In the genomic region with DNA sequence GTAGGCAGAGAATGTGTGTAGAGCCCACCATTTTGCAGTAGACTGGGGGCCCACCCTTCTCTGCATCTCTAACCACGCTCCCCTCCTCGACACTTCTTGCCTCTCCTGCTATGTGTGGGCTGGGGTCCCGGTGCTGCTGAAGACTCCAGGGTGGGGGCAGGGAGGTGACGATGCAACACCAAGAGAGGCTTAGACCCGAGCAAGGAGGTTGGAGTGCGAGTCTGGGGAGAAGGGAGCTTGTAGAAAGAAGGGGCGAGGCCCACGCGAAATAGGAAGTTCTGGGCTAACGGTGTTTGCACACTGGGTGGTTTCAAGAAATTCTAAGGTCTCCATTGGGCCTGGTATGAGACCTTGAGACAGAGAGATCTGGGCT, we compare ENCODE assay signal across 8 mouse cellular contexts. TPM values are rescaled to one million over a fixed set of nuclear protein-coding genes. Genes with fewer than 3 reads are reported as not detected.
A peak's percentile ranks its signal among the peaks of the same experiment; 100 is the strongest.
DNase-seq lines count a peak whose midpoint lies in the region; ATAC-seq and TF ChIP-seq lines count a peak whose summit lies in the region.

No protein-coding gene starts in this region.

- DNase-seq in lung, adult 2 months = no peak
- no peak for DNase-seq in lung, postnatal 14 days
- no peak for DNase-seq in liver, adult 2 months (ENCODE audit: extremely low read depth, low read depth, low spot score)
- DNase-seq in ovary, postnatal 10 days (ENCODE audit: low spot score) = no peak
- no peak for DNase-seq in gastrocnemius, postnatal 25 days

- H3K79me2 ChIP-seq in liver, adult 2 months (ENCODE audit: control insufficient read depth, insufficient read depth, low read length) = peaks cover 22% of the 10 kb centered on the region; the same call in 1 of the 2 replicates

- peak overlapping the region; percentile 90 for H3K4me3 ChIP-seq in lung, adult 2 months (replicated peaks; ENCODE audit: extremely low read depth, low read depth, low read length)
- peak overlapping the region; percentile 93 for H3K4me3 ChIP-seq in bone marrow, adult 2 months (replicated peaks; ENCODE audit: control insufficient read depth, low read depth, low read length)
- H3K4me3 ChIP-seq in liver, adult 2 months (ENCODE audit: insufficient read depth, low read depth, low read length) = peak overlapping the region; percentile 78
- peak overlapping the region; percentile 79 for H3K4me3 ChIP-seq in neural tube, embryonic 13.5 days

- no peak for TF ChIP-seq POLR2A in lung, adult 2 months (IDR thresholded peaks at IDR 0.05; ENCODE audit: borderline replicate concordance, extremely low read depth, low read depth, low read length)
- TF ChIP-seq POLR2A in bone marrow, adult 2 months (IDR thresholded peaks at IDR 0.05; ENCODE audit: borderline replicate concordance, control insufficient read depth, low read depth, low read length) = no peak
- TF ChIP-seq POLR2A in liver, adult 2 months (IDR thresholded peaks at IDR 0.05; ENCODE audit: extremely low read depth, insufficient read depth, low read length) = no peak

- WGBS in lung, adult 2 months = 2% methylated on average over 10 of the region's 10 CpGs
- WGBS in bone marrow, adult 2 months = 0% methylated on average over 10 of the region's 10 CpGs
- WGBS in liver, adult 2 months = 12% methylated on average over 10 of the region's 10 CpGs
- WGBS in neural tube, embryonic 13.5 days = 0% methylated on average over 10 of the region's 10 CpGs

- ATAC-seq in granulocyte monocyte progenitor cell, adult 5-6 weeks (replicated peaks; ENCODE audit: poor library complexity, severe bottlenecking) = peak; percentile 14; the same call in 1 of the 2 replicates
- peak; percentile 44 for ATAC-seq in neural tube, embryonic 13.5 days (ENCODE audit: low read depth)

- no peaks in the 10 kb centered on the region for H3K36me3 ChIP-seq in liver, adult 2 months (ENCODE audit: control insufficient read depth, insufficient read depth, low read length)
- no peaks in the 10 kb centered on the region for H3K36me3 ChIP-seq in neural tube, embryonic 13.5 days

- H3K9ac ChIP-seq in liver, adult 2 months (ENCODE audit: low read depth, low read length) = peak overlapping the region; percentile 89
- H3K9ac ChIP-seq in neural tube, embryonic 13.5 days = peak overlapping the region; percentile 93

- no peaks in the 10 kb centered on the region for H3K9me3 ChIP-seq in neural tube, embryonic 13.5 days

- H3K4me1 ChIP-seq in lung, adult 2 months (ENCODE audit: control insufficient read depth, insufficient read depth, low read length) = peaks cover 24% of the 10 kb centered on the region
- no peaks in the 10 kb centered on the region; the same call in 1 of the 2 replicates for H3K4me1 ChIP-seq in bone marrow, adult 2 months (ENCODE audit: control insufficient read depth, insufficient read depth, low read length)
- peaks cover 23% of the 10 kb centered on the region for H3K4me1 ChIP-seq in liver, adult 2 months (ENCODE audit: control insufficient read depth, insufficient read depth, low read length)
- peaks cover 35% of the 10 kb centered on the region for H3K4me1 ChIP-seq in neural tube, embryonic 13.5 days (replicated peaks)

- TF ChIP-seq CTCF in lung, adult 2 months (IDR thresholded peaks at IDR 0.05; ENCODE audit: insufficient read depth, low read length) = no peak
- TF ChIP-seq CTCF in bone marrow, adult 2 months (IDR thresholded peaks at IDR 0.05; ENCODE audit: control insufficient read depth, insufficient read depth, low read length) = no peak
- TF ChIP-seq CTCF in liver, adult 2 months (IDR thresholded peaks at IDR 0.05; ENCODE audit: low read depth, low read length) = no peak

- peak overlapping the region; percentile 93 for H3K4me2 ChIP-seq in neural tube, embryonic 13.5 days

- peak overlapping the region; percentile 95 for H3K27ac ChIP-seq in bone marrow, adult 2 months (ENCODE audit: control insufficient read depth, insufficient read depth, low read depth, low read length, poor library complexity)
- peak overlapping the region; percentile 85 for H3K27ac ChIP-seq in liver, adult 2 months (replicated peaks; ENCODE audit: insufficient read depth, low read depth, low read length)
- H3K27ac ChIP-seq in neural tube, embryonic 13.5 days (replicated peaks) = peak overlapping the region; percentile 96

- no peaks in the 10 kb centered on the region for H3K27me3 ChIP-seq in liver, adult 2 months (ENCODE audit: control insufficient read depth, insufficient read depth, low read length)
- H3K27me3 ChIP-seq in neural tube, embryonic 13.5 days = no peaks in the 10 kb centered on the region

RNA-seq across cellular contexts. Expression of a gene that starts 1.6 kb away (rescaled TPM):
- polyA plus RNA-seq in lung, adult 2 months (2012; rRNA removed) = 223 and 271 TPM in 2 replicates
- polyA plus RNA-seq in bone marrow, adult 2 months (2011; ENCODE audit: insufficient read depth, insufficient read length, low replicate concordance, missing spikeins) = 382 and 665 TPM in 2 replicates
- total RNA-seq in granulocyte monocyte progenitor cell, adult 5-6 weeks (2014; fragmentation: Nextera tagmentation) = 628 and 659 TPM in 2 replicates
- 773 and 843 TPM in 2 replicates for total RNA-seq in granulocyte monocyte progenitor cell, adult 5-6 weeks (2017)
- 115 and 116 TPM in 2 replicates for total RNA-seq in liver, adult 2 months (2014; rRNA removed)
- 114 and 166 TPM in 2 replicates for polyA plus RNA-seq in liver, adult 2 months (2012; rRNA removed)
- polyA plus RNA-seq in neural tube, embryonic 13.5 days (2015; fragmentation: Nextera tagmentation; extraction: Ambion mirVana) = 197 and 213 TPM in 2 replicates
- total RNA-seq in gastrocnemius, postnatal 25 days (2021) = 10 to 100 TPM in 1 of 2 experiments, 1 to 10 TPM in 1; 9.1 to 25.6 TPM

RNA-seq across cellular contexts. Expression of a gene that starts 58.5 kb away (rescaled TPM):
- 20.7 and 26.2 TPM in 2 replicates for polyA plus RNA-seq in lung, adult 2 months (2012; rRNA removed)
- 0.43 and 1.7 TPM in 2 replicates for polyA plus RNA-seq in bone marrow, adult 2 months (2011; ENCODE audit: insufficient read depth, insufficient read length, low replicate concordance, missing spikeins)
- not detected in 2 replicates for total RNA-seq in granulocyte monocyte progenitor cell, adult 5-6 weeks (2014; fragmentation: Nextera tagmentation)
- total RNA-seq in granulocyte monocyte progenitor cell, adult 5-6 weeks (2017) = 0.10 and 0.56 TPM in 2 replicates
- 0.55 and 1.9 TPM in 2 replicates for total RNA-seq in liver, adult 2 months (2014; rRNA removed)
- polyA plus RNA-seq in liver, adult 2 months (2012; rRNA removed) = 0.72 and 0.76 TPM in 2 replicates
- 7.0 and 7.4 TPM in 2 replicates for polyA plus RNA-seq in neural tube, embryonic 13.5 days (2015; fragmentation: Nextera tagmentation; extraction: Ambion mirVana)
- total RNA-seq in gastrocnemius, postnatal 25 days (2021) = under 1 TPM; 0.27 to 0.64 TPM
